Mouse (Mus musculus): ENCODE measurements around the gene Syce1. TPM values are rescaled to one million over a fixed set of nuclear protein-coding genes. Genes with fewer than 3 reads are reported as not detected.

Gene Syce1
- polyA plus RNA-seq, 1 experiment from 2014 or later, result 0.70 TPM

DNA sequence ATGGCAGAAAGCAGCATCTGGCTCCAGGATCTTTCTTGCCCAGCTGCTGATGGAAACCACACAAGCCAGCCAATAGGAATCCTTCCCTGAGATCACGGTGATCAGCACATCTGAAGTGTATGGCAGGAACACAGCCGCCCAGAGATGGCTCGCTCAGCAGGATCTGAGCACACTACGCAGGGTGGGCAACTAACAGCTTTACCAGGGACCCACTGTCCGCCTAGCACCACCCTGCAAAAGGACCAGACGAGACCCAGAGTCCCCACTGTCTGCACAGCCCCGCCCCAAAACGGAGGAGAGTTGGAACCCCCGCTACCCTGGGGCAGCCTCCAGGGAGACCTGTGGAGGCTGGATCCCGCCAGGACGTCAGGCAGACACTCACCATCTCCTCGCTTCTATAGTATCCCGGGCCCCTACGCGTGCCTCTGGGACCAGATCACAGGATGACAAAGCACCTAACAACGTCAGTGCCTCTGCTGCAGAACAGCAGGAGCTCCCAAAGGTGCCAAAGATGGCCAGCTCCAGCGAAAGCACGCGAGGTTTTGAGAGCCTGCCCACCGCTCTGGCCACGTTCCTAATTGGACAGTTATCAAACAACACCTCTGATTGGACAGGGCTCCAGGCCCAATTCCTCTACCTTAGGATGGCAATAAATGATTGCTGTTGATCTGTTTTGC, 34.1 kb upstream of the Syce1 start, which contains the start of gene Zfp941:
Gene Zfp941, minus strand, starts transcription at position 526 of the 677 bp plus-strand sequence.
- 4% methylated on average over 21 of the region's 21 CpGs for WGBS (ENCODE audit: insufficient replicate concordance)

DNA sequence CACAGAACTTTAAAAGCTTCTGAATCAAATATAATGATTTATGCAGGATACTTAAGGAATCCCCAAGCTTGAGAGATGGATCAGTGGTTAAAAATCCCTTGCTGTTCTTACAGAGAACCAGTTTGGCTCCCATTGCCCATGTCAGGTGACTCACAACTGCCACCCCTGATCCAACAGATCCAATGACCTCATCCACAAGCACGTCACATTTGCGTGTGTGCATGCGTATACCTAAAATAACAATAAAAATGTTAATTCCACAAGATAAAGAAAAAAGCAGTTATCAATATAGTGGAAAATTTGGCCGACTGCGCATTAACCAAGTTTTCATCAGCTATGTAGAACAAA, 33.6 kb upstream of the Syce1 start:
- no peak for ATAC-seq (replicated peaks; ENCODE audit: insufficient number of reproducible peaks, low FRiP score, low TSS enrichment)
- Histone ChIP-seq H3K36me3 (ENCODE audit: control insufficient read depth, insufficient read depth, low read length) (no peaks in the 10 kb centered on the region), H3K9me3 (replicated peaks; ENCODE audit: control insufficient read depth, low read length) (no peaks in the 10 kb centered on the region), H3K4me2 (peak overlapping the region; percentile 84), H3K4me1 (ENCODE audit: control insufficient read depth, insufficient read depth, low read length) (no peaks in the 10 kb centered on the region), H3K27me3 (ENCODE audit: control insufficient read depth, insufficient read depth, low read length) (no peaks in the 10 kb centered on the region), H3K4me3 (ENCODE audit: low read depth, low read length) (peak overlapping the region; percentile 55), H3K9ac (ENCODE audit: low read depth, low read length) (peak overlapping the region; percentile 65; the same call in 1 of the 2 replicates), H3K27ac (ENCODE audit: low read depth, low read length) (no peak overlapping the region)
- WGBS (ENCODE audit: insufficient replicate concordance), result 50% methylated on average over 5 of the region's 5 CpGs

More for the DNA sequence above, 34.1 kb upstream of the Syce1 start, which contains the start of gene Zfp941:
- H3K4me2 ChIP-seq, result peak within 1 kb of the TSS; percentile 84
- H3K27me3 ChIP-seq (ENCODE audit: control insufficient read depth, insufficient read depth, low read length), result no peaks in the 10 kb centered on the region
- H3K4me3 ChIP-seq (ENCODE audit: low read depth, low read length), result peak within 1 kb of the TSS; percentile 55
- ATAC-seq (replicated peaks; ENCODE audit: insufficient number of reproducible peaks, low FRiP score, low TSS enrichment), result peak; percentile 49; the same call in 1 of the 2 replicates
- no peaks in the 10 kb centered on the region for H3K4me1 ChIP-seq (ENCODE audit: control insufficient read depth, insufficient read depth, low read length)
- H3K36me3 ChIP-seq (ENCODE audit: control insufficient read depth, insufficient read depth, low read length), result no peaks in the 10 kb centered on the region
- H3K9ac ChIP-seq (ENCODE audit: low read depth, low read length), result peak within 1 kb of the TSS; percentile 65
- H3K27ac ChIP-seq (ENCODE audit: low read depth, low read length), result no peak within 1 kb of the TSS
- no peaks in the 10 kb centered on the region for H3K9me3 ChIP-seq (replicated peaks; ENCODE audit: control insufficient read depth, low read length)

DNA sequence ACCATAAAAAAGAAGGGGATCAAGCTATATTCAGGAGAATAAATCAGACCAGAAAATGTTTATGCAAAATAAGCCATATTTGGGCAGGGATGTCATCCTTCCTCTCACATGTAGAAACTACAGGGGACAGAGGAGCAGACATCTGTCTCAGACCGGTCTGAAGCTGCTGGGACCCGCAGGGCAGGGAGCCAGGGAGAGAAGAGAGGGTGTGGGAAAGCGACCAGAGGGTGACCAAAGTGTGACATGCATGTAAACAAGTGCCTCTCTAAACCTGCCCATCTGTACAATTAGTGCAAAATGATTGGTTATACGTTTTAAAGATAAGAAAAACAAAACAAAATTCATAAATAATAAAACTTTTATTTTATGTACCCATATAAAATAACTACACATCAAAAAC, 32.5 kb upstream of the Syce1 start:
- no peaks in the 10 kb centered on the region for H3K4me1 ChIP-seq (ENCODE audit: control insufficient read depth, insufficient read depth, low read length)
- H3K9ac ChIP-seq (ENCODE audit: low read depth, low read length), result no peak overlapping the region
- no peak overlapping the region for H3K27ac ChIP-seq (ENCODE audit: low read depth, low read length)
- WGBS (ENCODE audit: insufficient replicate concordance), result 65% methylated on average over 4 of the region's 4 CpGs
- H3K4me3 ChIP-seq (ENCODE audit: low read depth, low read length), result no peak overlapping the region
- no peaks in the 10 kb centered on the region for H3K27me3 ChIP-seq (ENCODE audit: control insufficient read depth, insufficient read depth, low read length)
- no peaks in the 10 kb centered on the region for H3K9me3 ChIP-seq (replicated peaks; ENCODE audit: control insufficient read depth, low read length)
- ATAC-seq (replicated peaks; ENCODE audit: insufficient number of reproducible peaks, low FRiP score, low TSS enrichment), result no peak
- H3K4me2 ChIP-seq, result no peak overlapping the region
- H3K36me3 ChIP-seq (ENCODE audit: control insufficient read depth, insufficient read depth, low read length), result no peaks in the 10 kb centered on the region

DNA sequence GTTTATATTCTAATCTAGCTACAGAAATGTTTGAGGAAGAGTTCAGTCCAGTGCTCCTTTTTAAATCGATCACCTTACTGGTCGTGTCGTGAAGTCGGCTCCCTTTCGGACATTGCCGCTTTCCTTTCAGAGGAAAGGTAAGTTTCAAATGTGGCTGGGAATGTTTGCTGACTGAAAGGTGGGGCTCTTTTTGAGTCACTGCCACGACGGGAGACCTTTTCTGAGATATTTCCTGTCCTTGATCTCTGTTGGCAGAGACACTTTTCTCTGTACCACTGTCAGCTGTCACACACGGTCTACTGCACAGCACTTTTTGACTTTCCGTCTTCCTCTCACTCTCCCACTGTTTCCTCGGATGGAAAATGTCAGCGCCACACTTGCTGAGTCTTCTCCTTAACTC, 25.2 kb upstream of the Syce1 start:
- H3K27me3 ChIP-seq (ENCODE audit: control insufficient read depth, insufficient read depth, low read length), result no peaks in the 10 kb centered on the region
- ATAC-seq (replicated peaks; ENCODE audit: insufficient number of reproducible peaks, low FRiP score, low TSS enrichment), result no peak
- H3K4me2 ChIP-seq, result no peak overlapping the region
- H3K4me1 ChIP-seq (ENCODE audit: control insufficient read depth, insufficient read depth, low read length), result no peaks in the 10 kb centered on the region
- no peaks in the 10 kb centered on the region for H3K36me3 ChIP-seq (ENCODE audit: control insufficient read depth, insufficient read depth, low read length)
- H3K27ac ChIP-seq (ENCODE audit: low read depth, low read length), result no peak overlapping the region
- 85% methylated on average over 12 of the region's 12 CpGs for WGBS (ENCODE audit: insufficient replicate concordance)
- H3K9ac ChIP-seq (ENCODE audit: low read depth, low read length), result no peak overlapping the region
- no peaks in the 10 kb centered on the region for H3K9me3 ChIP-seq (replicated peaks; ENCODE audit: control insufficient read depth, low read length)
- no peak overlapping the region for H3K4me3 ChIP-seq (ENCODE audit: low read depth, low read length)

DNA sequence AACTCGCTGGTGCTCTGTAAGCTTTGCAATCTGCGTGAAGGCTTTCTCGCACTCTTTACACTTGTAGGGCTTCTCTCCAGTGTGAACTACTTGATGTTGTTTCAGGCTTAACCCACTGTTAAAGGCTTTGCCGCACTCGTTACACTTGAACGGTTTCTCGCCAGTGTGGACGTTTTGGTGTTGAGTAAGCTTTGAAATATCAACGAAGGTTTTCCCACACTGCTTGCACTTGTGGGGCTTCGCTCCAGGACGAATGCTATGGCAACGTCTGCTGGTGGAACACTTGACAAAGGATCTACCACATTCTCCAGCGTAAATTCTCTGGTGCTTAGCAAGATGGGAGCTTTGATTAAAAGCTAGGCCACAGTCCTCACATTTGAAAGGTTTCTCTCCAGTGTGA, 24.1 kb upstream of the Syce1 start:
- no peak for ATAC-seq (replicated peaks; ENCODE audit: insufficient number of reproducible peaks, low FRiP score, low TSS enrichment)
- Histone ChIP-seq H3K4me1 (ENCODE audit: control insufficient read depth, insufficient read depth, low read length) (no peaks in the 10 kb centered on the region), H3K4me2 (no peak overlapping the region), H3K36me3 (ENCODE audit: control insufficient read depth, insufficient read depth, low read length) (no peaks in the 10 kb centered on the region), H3K9me3 (replicated peaks; ENCODE audit: control insufficient read depth, low read length) (no peaks in the 10 kb centered on the region), H3K4me3 (ENCODE audit: low read depth, low read length) (no peak overlapping the region), H3K27ac (ENCODE audit: low read depth, low read length) (no peak overlapping the region), H3K9ac (ENCODE audit: low read depth, low read length) (no peak overlapping the region), H3K27me3 (ENCODE audit: control insufficient read depth, insufficient read depth, low read length) (no peaks in the 10 kb centered on the region)
- 85% methylated on average over 13 of the region's 13 CpGs for WGBS (ENCODE audit: insufficient replicate concordance)

DNA sequence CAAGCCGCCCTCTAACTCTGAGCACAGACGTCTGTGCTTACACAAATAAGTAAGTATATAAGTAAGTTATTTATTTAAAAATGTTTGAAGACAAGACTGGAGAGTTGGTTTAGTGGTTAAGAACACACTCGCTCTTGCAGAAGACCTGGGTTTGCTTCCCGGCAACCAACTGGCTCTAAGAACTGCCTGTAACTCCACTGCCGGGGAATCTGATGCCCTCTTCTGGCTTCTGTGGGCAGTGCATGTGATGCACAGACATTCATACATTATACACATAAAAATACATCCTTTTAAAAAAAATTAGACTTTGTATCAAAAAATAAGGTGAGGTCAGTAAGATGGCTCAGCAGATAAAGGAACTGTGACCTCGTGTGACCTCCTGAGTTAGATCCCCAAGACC, 22.8 kb upstream of the Syce1 start:
- no peaks in the 10 kb centered on the region for H3K4me1 ChIP-seq (ENCODE audit: control insufficient read depth, insufficient read depth, low read length)
- H3K4me3 ChIP-seq (ENCODE audit: low read depth, low read length), result no peak overlapping the region
- H3K36me3 ChIP-seq (ENCODE audit: control insufficient read depth, insufficient read depth, low read length), result no peaks in the 10 kb centered on the region
- no peaks in the 10 kb centered on the region for H3K9me3 ChIP-seq (replicated peaks; ENCODE audit: control insufficient read depth, low read length)
- H3K27me3 ChIP-seq (ENCODE audit: control insufficient read depth, insufficient read depth, low read length), result no peaks in the 10 kb centered on the region
- WGBS (ENCODE audit: insufficient replicate concordance), result 89% methylated on average over 6 of the region's 6 CpGs
- no peak overlapping the region for H3K4me2 ChIP-seq
- ATAC-seq (replicated peaks; ENCODE audit: insufficient number of reproducible peaks, low FRiP score, low TSS enrichment), result no peak
- H3K27ac ChIP-seq (ENCODE audit: low read depth, low read length), result no peak overlapping the region
- H3K9ac ChIP-seq (ENCODE audit: low read depth, low read length), result no peak overlapping the region

DNA sequence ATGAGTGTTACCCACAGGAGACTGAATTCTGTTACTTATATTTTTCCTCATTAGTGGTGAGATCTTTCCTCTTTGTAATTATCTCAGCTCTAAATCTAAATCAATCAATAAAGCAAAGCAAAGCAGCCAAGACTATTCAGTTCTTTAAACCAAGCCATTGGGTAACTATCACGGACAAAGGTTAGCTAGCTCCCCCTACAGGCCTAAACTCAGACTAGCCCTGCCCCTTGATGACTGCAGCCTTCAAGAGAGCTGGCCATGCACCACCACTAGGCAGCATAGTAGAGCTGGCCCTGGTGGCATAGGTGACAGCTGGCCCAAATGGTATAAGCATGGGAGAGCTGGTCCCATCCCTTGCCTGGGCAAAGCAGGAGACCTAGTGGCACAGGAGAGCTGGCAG, 18.1 kb upstream of the Syce1 start:
- Histone ChIP-seq H3K9ac (ENCODE audit: low read depth, low read length) (no peak overlapping the region), H3K4me1 (ENCODE audit: control insufficient read depth, insufficient read depth, low read length) (no peaks in the 10 kb centered on the region), H3K4me3 (ENCODE audit: low read depth, low read length) (no peak overlapping the region), H3K27me3 (ENCODE audit: control insufficient read depth, insufficient read depth, low read length) (no peaks in the 10 kb centered on the region), H3K9me3 (replicated peaks; ENCODE audit: control insufficient read depth, low read length) (no peaks in the 10 kb centered on the region), H3K4me2 (no peak overlapping the region), H3K36me3 (ENCODE audit: control insufficient read depth, insufficient read depth, low read length) (no peaks in the 10 kb centered on the region), H3K27ac (ENCODE audit: low read depth, low read length) (no peak overlapping the region)
- ATAC-seq (replicated peaks; ENCODE audit: insufficient number of reproducible peaks, low FRiP score, low TSS enrichment), result no peak
- WGBS (ENCODE audit: insufficient replicate concordance), result 19% methylated on average over 1 of the region's 1 CpGs

DNA sequence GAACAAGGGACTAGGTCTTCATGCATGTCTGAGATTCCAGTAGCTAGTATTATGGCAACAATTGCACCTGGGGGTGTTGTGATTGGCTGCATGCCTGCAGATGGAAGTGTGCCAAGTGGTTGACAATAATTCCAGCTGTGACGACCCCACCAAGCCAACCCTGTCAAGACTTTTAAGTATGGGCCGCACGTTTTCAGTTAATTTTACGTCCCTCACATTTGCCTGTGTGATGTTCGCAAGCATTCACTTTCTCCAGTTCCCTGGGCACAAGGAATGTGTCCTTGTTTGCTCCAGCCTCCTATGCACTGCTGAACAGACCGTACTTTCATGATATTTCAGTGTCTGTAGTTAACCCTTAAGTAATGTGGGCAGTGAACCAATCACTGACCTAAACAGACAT, 15.0 kb upstream of the Syce1 start:
- WGBS (ENCODE audit: insufficient replicate concordance), result 78% methylated on average over 6 of the region's 6 CpGs
- no peaks in the 10 kb centered on the region for H3K9me3 ChIP-seq (replicated peaks; ENCODE audit: control insufficient read depth, low read length)
- no peaks in the 10 kb centered on the region for H3K36me3 ChIP-seq (ENCODE audit: control insufficient read depth, insufficient read depth, low read length)
- ATAC-seq (replicated peaks; ENCODE audit: insufficient number of reproducible peaks, low FRiP score, low TSS enrichment), result no peak
- H3K9ac ChIP-seq (ENCODE audit: low read depth, low read length), result no peak overlapping the region
- no peak overlapping the region for H3K27ac ChIP-seq (ENCODE audit: low read depth, low read length)
- no peak overlapping the region for H3K4me3 ChIP-seq (ENCODE audit: low read depth, low read length)
- H3K4me2 ChIP-seq, result no peak overlapping the region
- no peaks in the 10 kb centered on the region for H3K27me3 ChIP-seq (ENCODE audit: control insufficient read depth, insufficient read depth, low read length)
- H3K4me1 ChIP-seq (ENCODE audit: control insufficient read depth, insufficient read depth, low read length), result no peaks in the 10 kb centered on the region

DNA sequence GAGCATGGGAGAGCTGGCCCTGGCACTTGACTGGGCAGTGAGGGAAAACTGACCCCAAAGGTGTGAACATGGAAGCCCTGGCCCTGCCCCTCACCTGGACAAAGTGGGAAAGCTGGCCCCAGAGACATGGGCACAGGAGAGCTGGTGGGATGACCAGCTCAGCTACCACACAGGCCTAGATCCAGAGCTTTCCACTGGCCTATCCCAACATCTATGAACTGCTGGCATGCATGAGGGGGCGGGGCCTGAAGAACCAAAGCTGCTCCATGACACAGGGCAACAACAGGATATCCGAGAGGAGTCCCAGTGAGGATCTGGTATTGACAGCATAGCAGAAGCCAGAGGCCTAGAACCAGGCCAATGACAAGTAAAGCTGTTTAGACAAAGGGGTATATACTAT, 10.6 kb upstream of the Syce1 start:
- H3K27me3 ChIP-seq (ENCODE audit: control insufficient read depth, insufficient read depth, low read length), result no peaks in the 10 kb centered on the region
- H3K4me3 ChIP-seq (ENCODE audit: low read depth, low read length), result no peak overlapping the region
- 0 out of 2 replicates have a peak, but pooled peaks have one; percentile 57 for ATAC-seq (replicated peaks; ENCODE audit: insufficient number of reproducible peaks, low FRiP score, low TSS enrichment)
- no peaks in the 10 kb centered on the region for H3K4me1 ChIP-seq (ENCODE audit: control insufficient read depth, insufficient read depth, low read length)
- H3K9ac ChIP-seq (ENCODE audit: low read depth, low read length), result no peak overlapping the region
- no peak overlapping the region for H3K4me2 ChIP-seq
- H3K27ac ChIP-seq (ENCODE audit: low read depth, low read length), result no peak overlapping the region
- H3K9me3 ChIP-seq (replicated peaks; ENCODE audit: control insufficient read depth, low read length), result no peaks in the 10 kb centered on the region
- H3K36me3 ChIP-seq (ENCODE audit: control insufficient read depth, insufficient read depth, low read length), result no peaks in the 10 kb centered on the region
- 56% methylated on average over 2 of the region's 2 CpGs for WGBS (ENCODE audit: insufficient replicate concordance)

Measured in heart, embryonic 11.5 days (tissue).